Mouse (Mus musculus) cerebellum, postnatal 14 days (tissue): ENCODE data around the gene Slc52a3.

Source experiments
- DNase-seq, 2 experiments: peaks; one replicate each; pipeline ENCODE4 v3.0.0; 2021; ENCODE audit warnings: mixed read lengths in 2 of 2

Gene Slc52a3

GRCm38 (mm10) chr2:151999669-152000290 lies 3.5 kb downstream of the Slc52a3 start:
- DNase-seq = no peak

DNA sequence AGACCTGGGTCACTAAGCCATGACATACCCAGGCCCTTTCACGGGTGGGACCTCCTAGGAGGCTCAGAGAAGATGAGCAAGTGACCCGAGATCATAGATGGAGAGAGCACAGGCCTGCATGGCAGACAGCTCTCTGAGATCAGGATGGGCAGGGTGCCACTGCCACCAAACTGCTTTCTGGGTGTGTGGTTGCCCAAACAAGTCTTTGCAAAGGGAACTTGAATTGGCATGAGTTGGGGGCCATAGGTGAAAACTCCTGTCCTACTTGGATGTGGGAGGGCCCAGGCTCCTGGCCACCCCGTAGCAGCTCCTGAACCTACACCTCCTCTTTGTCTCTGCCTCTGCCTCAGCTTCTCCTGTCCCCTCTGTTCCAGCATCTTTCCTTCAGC lies 4.0 kb downstream of the Slc52a3 start:
- no peak for DNase-seq

GRCm38 (mm10) chr2:152000735-152001134 lies 4.4 kb downstream of the Slc52a3 start:
- DNase-seq = no peak

DNA sequence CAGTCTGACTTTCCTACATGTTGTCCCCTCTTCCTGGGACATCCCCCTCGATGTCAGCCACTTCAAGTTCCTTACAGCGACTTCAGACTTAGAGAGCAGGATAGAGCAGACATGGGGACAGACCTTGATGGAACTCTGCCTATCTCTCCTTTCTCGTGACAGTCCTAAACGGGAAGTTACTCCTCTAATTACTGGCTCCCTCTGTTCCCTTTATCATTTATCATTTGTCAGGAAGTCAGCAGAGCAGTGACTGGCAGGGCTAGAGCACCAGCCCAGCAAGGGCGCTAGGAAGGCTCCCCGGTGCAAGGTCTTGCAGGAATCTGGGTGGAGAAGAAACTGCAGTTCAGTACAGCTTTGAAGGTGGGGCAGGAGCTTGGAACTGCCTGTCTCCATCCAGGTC lies 6.2 kb downstream of the Slc52a3 start:
- no peak for DNase-seq

GRCm38 (mm10) chr2:152007783-152008182 lies 11.5 kb downstream of the Slc52a3 start:
- peak; percentile 58 to 78 for DNase-seq

DNA sequence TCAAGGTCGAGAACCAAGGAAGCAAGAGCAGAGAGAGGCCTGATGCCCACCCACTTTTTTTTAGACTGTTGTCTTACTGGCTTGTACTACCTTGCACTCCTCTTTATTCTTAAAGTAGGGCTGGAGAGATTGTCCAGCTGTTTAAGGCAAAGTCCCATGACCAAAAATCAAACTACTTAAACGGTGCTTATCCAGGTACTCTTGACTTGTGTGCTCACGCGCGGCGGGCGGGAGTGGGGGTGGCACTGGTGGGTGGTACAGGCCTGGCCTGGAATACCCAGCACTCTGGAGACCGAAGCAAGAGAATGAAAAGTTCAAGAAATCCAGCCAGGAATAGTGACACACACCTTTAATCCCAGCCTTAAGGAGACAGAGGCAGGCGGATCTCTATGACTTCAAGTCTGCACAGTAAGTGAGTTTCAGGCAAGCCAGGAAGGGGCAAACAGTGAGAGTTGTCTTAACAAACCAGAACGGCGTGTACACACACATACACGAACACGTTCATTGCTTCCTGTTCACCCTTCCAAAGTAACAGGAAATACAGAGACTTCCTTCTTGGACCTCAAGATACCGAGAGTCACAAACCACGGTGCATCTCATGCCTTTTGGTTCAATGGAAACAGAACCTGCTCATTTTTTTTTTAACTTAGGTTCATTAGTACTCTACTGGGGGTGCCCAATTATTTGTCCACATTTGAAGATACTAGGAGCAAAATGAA lies 12.9 kb downstream of the Slc52a3 start:
- DNase-seq = no peak

- no peak for DNase-seq
These were observed 13.9 kb downstream of the Slc52a3 start for GRCm38 (mm10) chr2:152010251-152010650.

DNA sequence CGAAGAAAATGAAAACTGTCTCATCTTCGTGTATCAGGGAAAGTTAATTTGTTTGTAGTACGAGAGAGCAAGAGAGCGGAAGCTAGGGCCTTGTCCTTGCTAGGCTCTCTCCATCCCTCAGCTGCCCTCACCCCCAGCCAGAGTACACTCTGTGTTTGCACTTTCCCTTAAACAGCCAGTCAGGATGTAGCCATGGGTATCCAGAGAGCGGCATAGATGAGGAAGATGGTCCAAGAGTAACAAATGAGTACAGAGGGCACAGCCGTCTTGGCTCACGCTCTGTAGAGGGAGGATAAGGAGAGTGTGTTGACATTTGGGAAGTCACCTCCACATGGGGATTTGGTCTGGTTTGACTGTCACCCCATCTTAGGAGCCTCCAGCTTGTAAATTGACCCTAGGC lies 14.3 kb downstream of the Slc52a3 start:
- no peak for DNase-seq

- DNase-seq = peak; percentile 41 to 58
These were observed 15.4 kb downstream of the Slc52a3 start for GRCm38 (mm10) chr2:152011724-152012123.

DNA sequence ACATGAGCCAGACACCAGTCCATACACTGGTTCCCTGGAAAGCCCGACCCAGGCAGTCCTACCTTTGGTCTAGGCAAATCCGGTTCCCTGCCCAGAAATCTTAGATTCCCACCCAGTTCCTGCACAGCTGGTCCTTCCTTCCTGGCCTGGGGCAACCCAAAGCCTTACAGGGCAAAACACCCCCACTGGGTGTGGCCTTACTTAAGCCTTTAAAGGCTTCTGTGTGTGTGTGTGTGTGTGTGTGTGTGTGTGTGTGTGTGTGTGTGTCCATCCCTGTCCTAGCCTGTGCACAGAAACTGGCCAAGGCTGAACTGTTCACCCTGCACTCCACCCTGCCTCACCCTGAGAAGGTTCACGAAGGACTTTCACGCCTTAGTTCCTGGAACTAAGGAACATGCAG lies 15.9 kb downstream of the Slc52a3 start:
- DNase-seq = no peak

DNA sequence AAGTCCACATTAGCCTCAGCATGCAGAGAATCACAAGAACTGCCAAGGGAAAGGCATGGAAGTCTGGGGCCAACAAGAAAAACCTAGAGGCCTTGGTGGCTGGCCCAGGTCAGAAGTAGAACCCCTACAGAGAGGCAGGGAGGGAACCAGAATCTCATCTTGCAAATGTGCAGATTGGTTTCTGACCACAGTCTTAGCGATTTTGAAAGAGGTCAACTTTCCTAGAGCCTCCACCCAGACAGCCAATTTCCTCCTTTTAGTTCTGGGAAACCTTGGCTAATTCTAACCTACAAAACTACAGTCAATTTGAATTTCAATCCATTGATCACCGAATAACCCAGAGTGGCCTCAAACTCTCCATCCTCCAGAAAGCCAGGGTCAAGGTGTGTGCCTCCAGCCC lies 16.4 kb downstream of the Slc52a3 start:
- no peak for DNase-seq

DNA sequence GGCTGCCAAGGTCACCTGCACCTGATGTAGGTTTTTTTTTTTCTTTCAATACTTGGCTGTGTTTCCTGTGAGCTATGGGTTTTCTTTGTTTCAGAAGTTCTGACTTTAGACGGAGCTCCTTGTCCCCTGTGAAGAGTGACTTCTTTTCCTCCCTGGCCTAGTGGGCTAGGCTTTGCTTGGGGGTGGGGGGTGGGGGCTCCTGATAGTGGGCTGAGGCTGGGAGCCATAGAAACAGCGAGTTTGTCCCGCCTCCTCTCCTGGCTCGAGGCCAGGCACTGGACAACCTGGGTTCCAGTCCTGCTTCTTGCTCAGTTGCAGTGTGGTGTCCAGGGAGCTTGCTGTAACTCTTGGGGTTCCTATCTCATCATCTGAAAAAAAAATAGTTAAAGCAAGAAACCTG lies 19.7 kb downstream of the Slc52a3 start:
- no peak for DNase-seq

DNA sequence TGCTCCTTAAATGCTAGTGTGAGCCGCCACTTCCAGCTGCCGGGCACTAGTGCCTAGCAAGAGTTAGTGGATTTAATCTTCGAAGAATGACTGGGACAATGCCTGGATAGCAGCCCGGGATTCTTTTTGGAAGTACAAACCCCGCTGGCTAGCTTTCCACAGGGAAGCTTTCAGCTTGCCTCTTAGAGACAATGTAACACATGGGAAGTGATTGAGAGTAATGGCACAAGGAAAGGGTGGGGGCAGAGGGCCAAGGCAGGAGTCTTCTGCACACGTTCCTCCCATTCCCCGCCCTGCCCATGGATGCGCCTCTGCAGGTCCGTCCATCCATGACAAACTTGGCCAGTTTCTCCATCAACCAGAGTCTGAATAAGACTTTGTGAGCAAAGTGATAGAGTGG lies 20.4 kb downstream of the Slc52a3 start:
- no peak for DNase-seq

DNA sequence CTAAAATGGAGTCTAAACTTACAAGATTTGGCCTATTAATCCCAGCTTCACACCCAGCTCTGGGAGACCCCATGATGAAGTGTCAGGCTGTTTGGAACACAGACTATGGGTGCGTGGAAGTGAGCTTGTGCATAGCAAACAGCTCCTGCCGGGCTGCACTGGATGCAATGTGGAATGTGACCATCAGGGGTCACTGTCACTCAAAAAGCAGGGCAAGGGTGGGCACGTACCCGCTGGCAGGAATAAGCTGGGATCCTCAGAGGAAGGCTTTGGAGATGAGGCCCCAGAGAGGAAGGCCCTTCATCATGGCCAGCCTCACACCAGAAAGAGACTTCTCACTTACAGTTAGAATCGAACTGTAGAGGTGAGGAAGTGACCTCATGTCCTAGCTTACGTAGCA lies 23.9 kb downstream of the Slc52a3 start:
- peak; percentile 78 to 85 for DNase-seq

GRCm38 (mm10) chr2:152022022-152022421 lies 25.7 kb downstream of the Slc52a3 start:
- no peak for DNase-seq

GRCm38 (mm10) chr2:152024883-152025422 lies 28.6 kb downstream of the Slc52a3 start:
- no peak for DNase-seq

DNA sequence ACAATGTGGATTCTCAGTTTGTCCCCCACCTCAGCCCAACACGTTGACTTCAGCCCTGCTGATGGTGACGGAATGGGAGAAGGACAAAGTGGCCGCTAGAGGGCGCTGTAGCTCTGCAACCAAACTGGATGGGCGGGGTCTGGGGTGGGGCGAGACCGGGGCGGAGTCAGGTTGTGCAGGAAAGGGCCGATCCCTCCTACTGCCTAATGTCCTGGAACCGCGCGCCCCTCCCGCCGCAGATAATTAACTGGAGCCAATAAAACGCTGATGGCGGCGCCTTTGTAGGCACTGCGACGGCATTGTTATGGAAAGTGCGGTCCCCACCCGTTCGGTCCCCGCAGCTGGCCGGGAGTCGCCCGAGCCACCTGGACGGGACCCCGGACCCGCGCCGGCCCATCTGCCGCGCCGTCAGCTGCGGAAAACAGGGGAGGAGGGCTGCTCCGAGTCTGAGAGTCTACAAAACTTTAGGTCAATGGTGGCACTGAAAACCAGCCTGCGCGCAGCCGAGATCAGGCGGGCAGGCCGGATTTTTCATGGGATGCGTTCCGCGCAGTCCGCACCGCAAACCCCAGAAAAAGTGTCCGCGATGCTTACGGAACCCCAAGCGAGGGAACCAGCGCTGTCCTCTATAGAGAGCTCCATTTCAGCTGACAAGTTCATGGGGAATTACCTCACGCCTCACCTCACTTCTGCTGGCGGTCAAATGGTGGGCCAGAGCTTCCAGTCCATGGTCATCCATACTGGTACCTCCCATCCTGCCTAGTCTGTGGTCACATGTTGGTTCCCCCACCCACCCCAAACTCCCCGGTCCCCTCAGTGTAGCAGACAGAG lies 33.2 kb downstream of the Slc52a3 start:
- DNase-seq = peak; percentile 96 to 98

DNA sequence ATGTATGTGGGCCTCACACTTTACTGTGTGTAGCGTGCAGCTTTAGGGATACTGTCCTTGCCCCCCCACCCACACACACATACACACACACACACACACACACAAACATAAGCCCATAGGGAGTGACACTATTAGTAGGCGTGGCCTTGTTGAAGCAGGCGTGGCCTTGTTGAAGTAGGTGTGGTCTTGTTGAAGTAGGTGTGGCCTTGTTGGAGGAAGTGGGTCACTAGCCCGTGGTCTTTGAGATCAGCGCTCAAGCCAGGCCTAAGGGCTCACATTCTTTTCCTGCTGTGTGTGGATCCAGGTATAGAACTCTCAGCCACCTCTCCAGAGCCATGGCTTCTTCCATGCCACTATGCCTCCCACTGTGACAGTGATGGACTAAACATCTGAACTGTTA lies 34.7 kb downstream of the Slc52a3 start:
- DNase-seq = no peak

DNA sequence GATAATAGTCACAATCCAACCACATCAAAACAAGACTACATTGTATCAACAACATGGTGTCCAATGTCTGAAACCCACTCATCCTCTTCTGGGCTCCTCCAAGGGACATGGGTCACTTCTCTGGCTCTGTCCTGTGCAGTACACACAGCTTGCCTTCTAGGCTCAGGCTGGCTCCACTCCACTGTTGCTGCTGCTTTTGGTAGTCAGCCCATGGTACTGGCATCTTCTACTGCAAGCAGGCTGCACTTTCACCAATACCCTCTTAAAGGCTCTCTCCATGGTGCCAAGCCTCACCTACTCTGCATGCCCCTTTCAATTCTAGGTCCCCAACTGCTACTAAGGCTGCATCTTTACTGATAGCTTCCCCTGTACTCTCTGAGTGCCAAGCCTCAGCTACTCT lies 43.8 kb downstream of the Slc52a3 start:
- DNase-seq = peak; percentile 45 to 49

GRCm38 (mm10) chr2:152047116-152048002 lies 51.0 kb downstream of the Slc52a3 start:
- no peak for DNase-seq

DNA sequence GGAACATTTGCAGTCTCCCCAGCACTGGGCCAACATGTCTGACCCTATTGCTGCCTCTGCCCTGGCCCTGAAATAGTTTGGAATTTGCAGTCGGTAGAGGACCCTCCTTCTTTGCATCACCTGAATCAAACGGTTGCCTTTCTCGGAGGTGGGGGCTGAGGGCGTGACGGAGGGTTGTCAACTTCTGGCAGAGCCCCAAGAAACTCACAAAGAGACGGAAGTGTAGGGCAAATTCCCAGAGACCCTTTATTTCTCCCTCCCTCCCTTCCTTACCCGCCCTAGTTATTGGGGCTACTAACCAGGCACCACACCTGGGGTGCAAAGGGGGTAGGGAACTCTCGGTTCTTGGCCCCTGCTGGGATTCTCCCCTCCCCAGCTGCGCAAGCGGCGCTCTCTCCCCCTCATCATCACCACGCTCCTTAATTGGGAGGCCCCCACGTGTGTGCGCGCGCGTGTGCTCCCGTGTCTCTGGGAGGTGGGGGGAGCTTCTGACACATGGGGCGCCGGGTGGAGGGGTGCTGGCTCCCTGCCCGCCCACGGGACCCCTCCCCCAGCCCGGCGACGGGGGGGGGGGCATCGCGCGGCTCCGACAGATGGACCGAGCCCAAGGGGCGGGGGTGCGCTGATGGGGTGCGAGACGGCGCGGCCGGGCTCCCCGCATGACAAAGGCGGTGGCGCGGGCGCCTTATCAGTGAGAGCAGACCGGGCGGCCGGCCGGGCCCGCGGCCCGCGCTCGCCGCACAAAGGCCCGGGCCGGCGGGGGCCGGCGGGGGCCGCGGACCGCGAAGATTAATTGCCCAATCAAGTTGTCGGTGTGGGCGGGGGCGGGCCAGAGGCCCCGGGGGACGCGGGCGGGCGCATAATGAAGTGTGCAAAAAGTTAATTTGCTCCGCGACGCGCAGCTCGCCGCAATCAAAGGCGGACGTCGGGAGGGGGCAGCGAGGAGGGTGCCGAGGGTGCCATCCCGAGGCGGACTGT lies 52.0 kb downstream of the Slc52a3 start:
- DNase-seq = peak in 1 of 2 experiments; percentile 64
